Mouse (Mus musculus): Measurements from ENCODE around the gene Cog6. TPM values are rescaled to one million over a fixed set of nuclear protein-coding genes. Genes with fewer than 3 reads are reported as not detected.

The Cog6 gene
- polyA plus RNA-seq, 1 experiment from 2014 or later, result 50.8 TPM

DNA sequence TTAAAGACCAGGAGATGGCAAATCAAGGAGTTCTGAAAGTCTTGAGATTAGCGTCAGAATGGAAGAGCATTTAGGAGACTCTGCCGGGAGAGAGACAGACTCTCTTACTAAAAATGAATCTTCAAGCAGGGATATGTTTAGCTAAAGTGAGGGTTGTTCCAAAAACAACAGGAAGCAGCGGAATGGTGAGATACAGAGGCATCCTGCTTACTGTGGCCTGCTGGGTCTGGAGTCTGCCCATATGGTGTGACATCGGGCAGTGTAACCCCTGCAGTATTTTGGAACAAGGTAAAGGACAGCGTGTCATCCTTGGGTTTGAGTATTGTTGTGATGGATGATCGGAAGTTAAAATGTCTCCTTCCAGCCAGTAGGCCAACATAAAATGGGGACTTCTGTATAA lies 29.3 kb upstream of the Cog6 start:
- Histone ChIP-seq H3K27me3 (ENCODE audit: control insufficient read depth, insufficient read depth, low read length) (no peaks in the 10 kb centered on the region), H3K36me3 (replicated peaks; ENCODE audit: control insufficient read depth, insufficient read depth, low read depth, low read length) (no peaks in the 10 kb centered on the region), H3K4me3 (ENCODE audit: low read depth, low read length) (no peak overlapping the region), H3K9ac (replicated peaks; ENCODE audit: low read length) (no peak overlapping the region), H3K9me3 (replicated peaks; ENCODE audit: control insufficient read depth, low read length) (no peaks in the 10 kb centered on the region), H3K4me1 (ENCODE audit: control insufficient read depth, insufficient read depth, low read length) (no peaks in the 10 kb centered on the region), H3K27ac (replicated peaks; ENCODE audit: low read depth, low read length) (no peak overlapping the region), H3K4me2 (ENCODE audit: low read depth, low read length) (no peak overlapping the region)
- DNase-seq (ENCODE audit: low spot score) (no peak), ATAC-seq (replicated peaks; ENCODE audit: insufficient number of reproducible peaks, low FRiP score, low TSS enrichment, low read depth) (no peak)
- WGBS, result 79% methylated on average over 6 of the region's 6 CpGs

DNA sequence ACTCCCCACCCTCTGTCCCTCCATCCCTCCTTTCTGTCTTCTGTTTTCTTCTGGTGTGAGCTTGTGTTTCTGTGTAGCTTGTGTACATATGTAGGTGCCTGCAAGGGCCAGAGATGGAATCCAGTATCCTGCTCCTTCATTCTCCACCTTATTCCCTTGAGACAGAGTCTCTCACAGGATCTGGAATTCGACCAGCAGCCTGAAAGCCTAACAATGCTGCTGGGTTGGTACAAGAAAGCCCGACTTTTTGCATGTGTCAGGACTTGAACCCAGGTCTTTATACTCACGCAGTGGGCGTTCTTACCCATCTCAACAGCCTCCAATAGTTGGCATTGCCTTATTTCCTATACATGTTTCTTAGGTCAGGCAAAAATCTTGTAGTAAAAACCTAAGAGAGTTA lies 28.7 kb upstream of the Cog6 start:
- H3K4me2 ChIP-seq (ENCODE audit: low read depth, low read length), result no peak overlapping the region
- no peak overlapping the region for H3K4me3 ChIP-seq (ENCODE audit: low read depth, low read length)
- ATAC-seq (replicated peaks; ENCODE audit: insufficient number of reproducible peaks, low FRiP score, low TSS enrichment, low read depth) (no peak), DNase-seq (ENCODE audit: low spot score) (no peak)
- WGBS, result 85% methylated on average over 4 of the region's 4 CpGs
- no peaks in the 10 kb centered on the region for H3K36me3 ChIP-seq (replicated peaks; ENCODE audit: control insufficient read depth, insufficient read depth, low read depth, low read length)
- H3K4me1 ChIP-seq (ENCODE audit: control insufficient read depth, insufficient read depth, low read length), result no peaks in the 10 kb centered on the region
- H3K9me3 ChIP-seq (replicated peaks; ENCODE audit: control insufficient read depth, low read length), result no peaks in the 10 kb centered on the region
- H3K9ac ChIP-seq (replicated peaks; ENCODE audit: low read length), result no peak overlapping the region
- H3K27ac ChIP-seq (replicated peaks; ENCODE audit: low read depth, low read length), result no peak overlapping the region
- H3K27me3 ChIP-seq (ENCODE audit: control insufficient read depth, insufficient read depth, low read length), result no peaks in the 10 kb centered on the region

DNA sequence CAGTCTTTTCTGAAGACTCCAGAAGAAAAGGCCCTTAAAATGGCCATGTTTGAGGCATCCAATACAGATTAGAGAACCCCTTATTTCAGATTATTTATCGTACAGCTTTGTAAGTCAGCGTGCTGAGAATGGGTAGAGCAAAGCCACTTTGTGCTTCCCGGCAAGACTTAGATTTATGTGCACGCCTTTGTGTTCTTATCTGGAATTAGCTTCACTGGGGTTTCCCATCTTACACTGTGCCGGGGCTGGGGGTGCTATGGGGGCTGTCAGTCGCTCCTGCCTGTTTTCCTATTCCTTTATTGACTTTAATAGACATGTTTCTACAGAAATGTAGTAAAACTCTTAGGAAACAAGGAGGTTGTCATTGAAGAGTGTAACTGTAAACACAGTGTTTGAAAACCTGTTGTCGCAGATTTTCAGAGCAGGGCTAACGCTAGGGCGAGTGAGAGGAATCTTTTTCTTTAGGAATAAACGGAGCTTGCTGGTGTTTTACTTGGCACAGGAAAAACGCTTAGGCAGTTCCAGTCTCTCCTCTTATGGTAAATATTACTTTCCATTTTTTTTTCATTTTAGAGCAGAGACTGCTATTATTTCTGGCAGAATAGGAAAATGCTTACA lies 27.8 kb upstream of the Cog6 start:
- no peak for DNase-seq (ENCODE audit: low spot score)
- ATAC-seq (replicated peaks; ENCODE audit: insufficient number of reproducible peaks, low FRiP score, low TSS enrichment, low read depth), result no peak
- Histone ChIP-seq H3K9ac (replicated peaks; ENCODE audit: low read length) (no peak overlapping the region), H3K4me3 (ENCODE audit: low read depth, low read length) (peak overlapping the region; percentile 9; the same call in 1 of the 2 replicates), H3K4me1 (ENCODE audit: control insufficient read depth, insufficient read depth, low read length) (no peaks in the 10 kb centered on the region), H3K9me3 (replicated peaks; ENCODE audit: control insufficient read depth, low read length) (no peaks in the 10 kb centered on the region), H3K27me3 (ENCODE audit: control insufficient read depth, insufficient read depth, low read length) (no peaks in the 10 kb centered on the region), H3K36me3 (replicated peaks; ENCODE audit: control insufficient read depth, insufficient read depth, low read depth, low read length) (no peaks in the 10 kb centered on the region), H3K4me2 (ENCODE audit: low read depth, low read length) (no peak overlapping the region), H3K27ac (replicated peaks; ENCODE audit: low read depth, low read length) (peak overlapping the region; percentile 52; the same call in 1 of the 2 replicates)
- WGBS, result 71% methylated on average over 11 of the region's 11 CpGs

DNA sequence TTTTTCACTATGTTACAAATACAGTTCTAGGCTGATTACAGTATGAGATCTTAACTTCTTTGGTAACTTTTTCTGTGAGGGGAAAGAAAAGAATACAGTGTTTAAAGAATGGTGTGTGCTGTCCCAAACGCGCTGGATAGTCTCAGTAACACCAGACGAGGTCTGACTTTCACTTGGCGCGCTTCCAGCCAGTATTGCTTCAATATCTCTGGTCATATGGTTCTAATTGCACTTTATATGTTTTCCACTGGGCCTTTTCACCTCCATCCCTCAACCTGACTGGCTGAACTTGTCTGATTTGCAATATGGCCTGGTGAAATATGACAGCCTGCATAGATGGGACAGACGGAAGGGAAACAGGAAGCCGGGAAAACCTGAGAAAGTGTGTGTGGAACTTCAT lies 27.2 kb upstream of the Cog6 start:
- H3K9me3 ChIP-seq (replicated peaks; ENCODE audit: control insufficient read depth, low read length), result no peaks in the 10 kb centered on the region
- H3K4me3 ChIP-seq (ENCODE audit: low read depth, low read length), result peak overlapping the region; percentile 9; the same call in 1 of the 2 replicates
- H3K4me2 ChIP-seq (ENCODE audit: low read depth, low read length), result no peak overlapping the region
- no peak overlapping the region for H3K9ac ChIP-seq (replicated peaks; ENCODE audit: low read length)
- H3K27me3 ChIP-seq (ENCODE audit: control insufficient read depth, insufficient read depth, low read length), result no peaks in the 10 kb centered on the region
- ATAC-seq (replicated peaks; ENCODE audit: insufficient number of reproducible peaks, low FRiP score, low TSS enrichment, low read depth) (no peak), DNase-seq (ENCODE audit: low spot score) (peak; percentile 72)
- H3K4me1 ChIP-seq (ENCODE audit: control insufficient read depth, insufficient read depth, low read length), result no peaks in the 10 kb centered on the region
- WGBS, result 37% methylated on average over 7 of the region's 7 CpGs
- no peaks in the 10 kb centered on the region for H3K36me3 ChIP-seq (replicated peaks; ENCODE audit: control insufficient read depth, insufficient read depth, low read depth, low read length)
- H3K27ac ChIP-seq (replicated peaks; ENCODE audit: low read depth, low read length), result no peak overlapping the region

DNA sequence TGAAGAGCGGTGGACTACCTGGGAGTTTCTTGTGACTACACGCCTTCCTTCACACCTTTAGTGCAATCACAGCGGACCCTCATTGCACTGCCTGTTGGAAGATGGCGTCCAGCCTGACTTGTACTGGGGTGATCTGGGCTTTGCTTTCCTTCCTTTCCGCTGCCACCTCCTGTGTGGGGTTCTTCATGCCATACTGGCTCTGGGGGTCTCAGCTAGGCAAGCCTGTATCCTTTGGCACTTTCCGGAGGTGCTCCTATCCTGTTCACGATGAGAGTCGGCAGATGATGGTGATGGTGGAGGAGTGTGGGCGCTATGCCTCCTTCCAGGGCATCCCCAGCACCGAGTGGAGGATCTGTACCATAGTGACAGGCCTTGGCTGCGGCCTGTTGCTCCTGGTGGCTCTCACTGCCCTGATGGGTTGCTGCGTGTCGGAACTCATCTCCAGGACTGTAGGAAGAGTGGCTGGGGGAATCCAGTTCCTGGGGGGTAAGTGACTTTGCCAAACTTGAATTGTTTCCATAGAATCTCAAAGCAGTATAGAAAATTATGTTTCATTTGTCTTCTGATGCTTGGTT lies 26.3 kb upstream of the Cog6 start:
- no peak overlapping the region for H3K9ac ChIP-seq (replicated peaks; ENCODE audit: low read length)
- 90% methylated on average over 13 of the region's 13 CpGs for WGBS
- no peak overlapping the region for H3K27ac ChIP-seq (replicated peaks; ENCODE audit: low read depth, low read length)
- ATAC-seq (replicated peaks; ENCODE audit: insufficient number of reproducible peaks, low FRiP score, low TSS enrichment, low read depth), result no peak
- H3K9me3 ChIP-seq (replicated peaks; ENCODE audit: control insufficient read depth, low read length), result no peaks in the 10 kb centered on the region
- DNase-seq (ENCODE audit: low spot score), result no peak
- no peaks in the 10 kb centered on the region for H3K4me1 ChIP-seq (ENCODE audit: control insufficient read depth, insufficient read depth, low read length)
- H3K27me3 ChIP-seq (ENCODE audit: control insufficient read depth, insufficient read depth, low read length), result no peaks in the 10 kb centered on the region
- no peaks in the 10 kb centered on the region for H3K36me3 ChIP-seq (replicated peaks; ENCODE audit: control insufficient read depth, insufficient read depth, low read depth, low read length)
- no peak overlapping the region for H3K4me3 ChIP-seq (ENCODE audit: low read depth, low read length)
- no peak overlapping the region for H3K4me2 ChIP-seq (ENCODE audit: low read depth, low read length)

DNA sequence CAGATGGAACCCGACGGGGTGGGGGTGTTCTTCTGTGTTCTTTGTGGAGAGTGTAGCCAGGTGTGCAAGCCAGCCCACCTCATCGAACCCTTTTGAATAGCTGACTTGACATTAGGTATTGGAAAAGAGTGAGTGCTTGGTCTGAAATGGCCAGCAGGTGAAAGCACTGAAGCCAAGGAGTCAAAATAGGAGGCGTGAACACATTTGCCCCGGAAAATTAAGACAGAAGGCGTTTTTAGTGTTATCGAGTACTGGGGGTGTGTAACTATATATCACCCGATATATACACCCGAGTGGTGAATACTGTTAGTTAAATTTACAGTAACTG lies 25.2 kb upstream of the Cog6 start:
- H3K36me3 ChIP-seq (replicated peaks; ENCODE audit: control insufficient read depth, insufficient read depth, low read depth, low read length), result no peaks in the 10 kb centered on the region
- DNase-seq (ENCODE audit: low spot score) (no peak), ATAC-seq (replicated peaks; ENCODE audit: insufficient number of reproducible peaks, low FRiP score, low TSS enrichment, low read depth) (no peak)
- peak overlapping the region; percentile 76 for H3K9ac ChIP-seq (replicated peaks; ENCODE audit: low read length)
- H3K27ac ChIP-seq (replicated peaks; ENCODE audit: low read depth, low read length), result no peak overlapping the region
- H3K4me1 ChIP-seq (ENCODE audit: control insufficient read depth, insufficient read depth, low read length), result no peaks in the 10 kb centered on the region
- H3K27me3 ChIP-seq (ENCODE audit: control insufficient read depth, insufficient read depth, low read length), result no peaks in the 10 kb centered on the region
- H3K4me3 ChIP-seq (ENCODE audit: low read depth, low read length), result peak overlapping the region; percentile 71
- peak overlapping the region; percentile 89 for H3K4me2 ChIP-seq (ENCODE audit: low read depth, low read length)
- H3K9me3 ChIP-seq (replicated peaks; ENCODE audit: control insufficient read depth, low read length), result no peaks in the 10 kb centered on the region
- WGBS, result 27% methylated on average over 9 of the region's 9 CpGs

DNA sequence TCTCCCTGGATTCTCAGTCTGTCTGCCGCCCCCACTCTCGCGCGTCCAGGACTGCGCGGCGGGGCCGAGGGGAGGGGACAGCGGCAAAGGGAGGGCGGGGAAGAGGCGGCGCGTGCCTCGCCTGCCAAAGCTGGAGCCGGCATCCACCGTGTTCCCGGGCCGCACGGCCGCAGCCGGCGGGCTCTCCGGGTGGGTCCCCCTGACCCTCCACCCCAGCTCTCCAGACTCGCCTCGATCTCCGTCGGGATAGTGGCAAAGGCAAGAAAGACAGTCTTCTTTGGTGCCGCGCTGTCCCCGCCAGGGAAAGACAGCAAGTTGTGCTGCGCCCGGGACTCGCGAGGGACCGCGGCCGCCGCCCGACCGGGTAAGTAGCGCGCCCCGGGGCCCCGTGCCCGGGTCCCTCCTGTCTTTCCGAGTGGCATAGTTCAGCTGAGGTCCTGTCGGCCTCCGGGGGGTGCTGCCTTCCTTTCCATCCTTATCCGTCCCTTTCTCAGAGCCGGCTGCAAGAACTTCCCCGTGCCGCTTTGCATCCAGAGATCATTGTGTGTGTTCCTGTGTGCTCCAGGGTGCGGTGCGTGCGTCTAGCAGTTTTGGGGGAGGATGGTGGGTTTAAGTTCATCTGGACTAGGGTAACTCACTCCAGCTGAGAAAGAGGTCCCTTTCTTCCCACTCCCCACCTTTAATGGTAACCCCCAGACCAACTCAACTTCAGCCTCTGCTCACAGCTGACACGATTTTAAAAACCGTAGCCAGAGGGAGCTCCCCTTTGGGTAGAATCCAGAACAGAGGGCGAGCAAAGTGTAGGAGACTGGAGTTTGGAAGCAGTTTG lies 24.6 kb upstream of the Cog6 start, which contains the start of gene Lhfp:
TSS of gene Lhfp (plus strand) at position 118 of the 829 bp plus-strand sequence.
- ATAC-seq (replicated peaks; ENCODE audit: insufficient number of reproducible peaks, low FRiP score, low TSS enrichment, low read depth) (peak; percentile 89), DNase-seq (ENCODE audit: low spot score) (peak; percentile 83)
- Histone ChIP-seq H3K4me2 (ENCODE audit: low read depth, low read length) (peak within 1 kb of the TSS; percentile 89), H3K36me3 (replicated peaks; ENCODE audit: control insufficient read depth, insufficient read depth, low read depth, low read length) (no peaks in the 10 kb centered on the region), H3K27ac (replicated peaks; ENCODE audit: low read depth, low read length) (0 out of 2 replicates have a peak within 1 kb of the TSS, but pooled peaks have one; percentile 11), H3K4me1 (ENCODE audit: control insufficient read depth, insufficient read depth, low read length) (no peaks in the 10 kb centered on the region), H3K9ac (replicated peaks; ENCODE audit: low read length) (peak within 1 kb of the TSS; percentile 76), H3K27me3 (ENCODE audit: control insufficient read depth, insufficient read depth, low read length) (no peaks in the 10 kb centered on the region), H3K9me3 (replicated peaks; ENCODE audit: control insufficient read depth, low read length) (no peaks in the 10 kb centered on the region), H3K4me3 (ENCODE audit: low read depth, low read length) (peak within 1 kb of the TSS; percentile 71)
- under 1% methylated on average over 58 of the region's 58 CpGs for WGBS

Data from embryonic facial prominence, embryonic 11.5 days (tissue).